Mouse (Mus musculus) ES-Bruce4 (cell line): ENCODE data around the gene Kif22. TPM values are rescaled to one million over a fixed set of nuclear protein-coding genes. Genes with fewer than 3 reads are reported as not detected.

Experiments used
- H3K27ac ChIP-seq: 2 replicates; pipeline ENCODE4 v1.5.1; 2012; ENCODE audit warnings: low read length, inconsistent platforms; ENCODE audit not compliant: insufficient read depth
- H3K27me3 ChIP-seq: 2 replicates; pipeline ENCODE4 v1.6.1; 2012; ENCODE audit warnings: mild to moderate bottlenecking, low read length, inconsistent platforms; ENCODE audit not compliant: control insufficient read depth, poor library complexity, insufficient read depth, severe bottlenecking
- H3K36me3 ChIP-seq: 2 replicates; pipeline ENCODE4 v1.6.1; 2012; ENCODE audit warnings: inconsistent platforms, mild to moderate bottlenecking, low read length, moderate library complexity; ENCODE audit not compliant: control insufficient read depth, poor library complexity, insufficient read depth, severe bottlenecking
- H3K4me1 ChIP-seq: one replicate; pipeline ENCODE4 v1.8.1; 2011; ENCODE audit warnings: low read length; ENCODE audit not compliant: control insufficient read depth, insufficient read depth
- H3K4me3 ChIP-seq: 2 replicates; pipeline ENCODE4 v1.5.1; 2011; ENCODE audit warnings: low read depth, mild to moderate bottlenecking, low read length
- H3K9ac ChIP-seq: 2 replicates; pipeline ENCODE4 v1.6.1; 2012; ENCODE audit warnings: low read depth, mild to moderate bottlenecking, inconsistent platforms; ENCODE audit not compliant: poor library complexity, severe bottlenecking
- H3K9me3 ChIP-seq: replicated peaks from 2 replicates; pipeline ENCODE4 v1.6.1; 2012; ENCODE audit warnings: mild to moderate bottlenecking, low read length, inconsistent platforms; ENCODE audit not compliant: control insufficient read depth, poor library complexity, insufficient read depth, severe bottlenecking
- CTCF ChIP-seq: IDR thresholded peaks from one replicate; pipeline ENCODE4 v1.8.1; 2011; ENCODE audit warnings: low read depth, low read length
- EP300 ChIP-seq: IDR thresholded peaks from 2 replicates; pipeline ENCODE4 v1.6.1; 2011; ENCODE audit warnings: low read depth, low read length; ENCODE audit not compliant: insufficient read depth
- POLR2A ChIP-seq: IDR thresholded peaks from one replicate; pipeline ENCODE4 v1.8.1; 2011; ENCODE audit warnings: low read length; ENCODE audit not compliant: insufficient read depth
- polyA plus RNA-seq: library from polyadenylated mRNA; stranded (reverse); fragments of >200 nt; gene quantifications from 2 replicates; pipeline ENCODE4 v1.2.4, GENCODE M21; 2011; ENCODE audit warnings: low read depth; ENCODE audit not compliant: missing spikeins, insufficient read depth, insufficient read length

The Kif22 gene
- polyA plus RNA-seq, 1 experiment = 106 TPM

- Histone ChIP-seq H3K4me1 (peaks cover 2% of the 10 kb centered on the region), H3K27ac (no peak overlapping the region), H3K9ac (no peak overlapping the region), H3K27me3 (no peaks in the 10 kb centered on the region), H3K9me3 (no peaks in the 10 kb centered on the region), H3K4me3 (no peak overlapping the region), H3K36me3 (no peaks in the 10 kb centered on the region)
- no peak for TF ChIP-seq POLR2A
- TF ChIP-seq CTCF = no peak
These were observed 24.0 kb upstream of the Kif22 start for GRCm38 (mm10) chr7:127066317-127066716.

- peaks cover 2% of the 10 kb centered on the region for H3K4me1 ChIP-seq
- H3K9me3 ChIP-seq = no peaks in the 10 kb centered on the region
- H3K36me3 ChIP-seq = no peaks in the 10 kb centered on the region
- H3K9ac ChIP-seq = no peak overlapping the region
- no peaks in the 10 kb centered on the region for H3K27me3 ChIP-seq
- no peak overlapping the region for H3K27ac ChIP-seq
- H3K4me3 ChIP-seq = no peak overlapping the region
- TF ChIP-seq CTCF (peak; percentile 9), EP300 (no peak), POLR2A (no peak)
These were observed 23.3 kb upstream of the Kif22 start for GRCm38 (mm10) chr7:127065538-127065937.

GRCm38 (mm10) chr7:127055026-127055585 lies 12.8 kb upstream of the Kif22 start:
- TF ChIP-seq CTCF (no peak), POLR2A (no peak), EP300 (no peak)
- Histone ChIP-seq H3K9ac (no peak overlapping the region), H3K27ac (no peak overlapping the region), H3K4me1 (no peaks in the 10 kb centered on the region), H3K36me3 (no peaks in the 10 kb centered on the region), H3K9me3 (no peaks in the 10 kb centered on the region), H3K27me3 (no peaks in the 10 kb centered on the region; the same call in 1 of the 2 replicates), H3K4me3 (no peak overlapping the region)

GRCm38 (mm10) chr7:127031244-127031643 lies 11.0 kb downstream of the Kif22 start:
- TF ChIP-seq POLR2A (no peak), CTCF (no peak), EP300 (no peak)
- Histone ChIP-seq H3K4me1 (peaks cover 2% of the 10 kb centered on the region), H3K9me3 (no peaks in the 10 kb centered on the region), H3K9ac (no peak overlapping the region), H3K27ac (peak overlapping the region; percentile 87), H3K36me3 (peaks cover 67% of the 10 kb centered on the region), H3K4me3 (no peak overlapping the region), H3K27me3 (no peaks in the 10 kb centered on the region)

GRCm38 (mm10) chr7:127030172-127030571 lies 12.1 kb downstream of the Kif22 start:
- Histone ChIP-seq H3K4me3 (no peak overlapping the region), H3K27ac (peak overlapping the region; percentile 49; the same call in 1 of the 2 replicates), H3K9ac (no peak overlapping the region), H3K36me3 (peaks cover 64% of the 10 kb centered on the region), H3K27me3 (no peaks in the 10 kb centered on the region), H3K9me3 (no peaks in the 10 kb centered on the region), H3K4me1 (no peaks in the 10 kb centered on the region)
- TF ChIP-seq EP300 = no peak
- TF ChIP-seq CTCF = no peak
- no peak for TF ChIP-seq POLR2A

GRCm38 (mm10) chr7:127027885-127028284 lies 14.4 kb downstream of the Kif22 start:
- TF ChIP-seq CTCF (no peak), POLR2A (no peak), EP300 (no peak)
- Histone ChIP-seq H3K4me3 (peak overlapping the region; percentile 88), H3K4me1 (no peaks in the 10 kb centered on the region), H3K9me3 (no peaks in the 10 kb centered on the region), H3K9ac (peak overlapping the region; percentile 92), H3K27me3 (no peaks in the 10 kb centered on the region), H3K36me3 (peaks cover 60% of the 10 kb centered on the region), H3K27ac (peak overlapping the region; percentile 79)
